Mouse (Mus musculus) midbrain, embryonic 15.5 days (tissue): ENCODE results near the gene Bcas1. TPM values are rescaled to one million over a fixed set of nuclear protein-coding genes. Genes with fewer than 3 reads are reported as not detected.
A peak's percentile ranks its signal among the peaks of the same experiment; 100 is the strongest.

ENCODE experiments used
- ATAC-seq: fragments of 200-750 bp; cut with Nextera tagmentation; replicated peaks from 2 replicates; pipeline ENCODE4 v1.8.0; 2017; ENCODE audit warnings: moderate TSS enrichment
- H3K27ac ChIP-seq: fragments of 300-500 bp; sonication (generic); 2 replicates; pipeline ENCODE4 v1.5.1; 2015; ENCODE audit warnings: mild to moderate bottlenecking, inconsistent platforms
- H3K27me3 ChIP-seq: fragments of 300-500 bp; sonication (generic); replicated peaks from 2 replicates; pipeline ENCODE4 v1.6.1; 2015; ENCODE audit warnings: inconsistent platforms
- H3K36me3 ChIP-seq: fragments of 300-500 bp; sonication (generic); replicated peaks from 2 replicates; pipeline ENCODE4 v1.6.1; 2015; ENCODE audit warnings: inconsistent platforms
- H3K4me1 ChIP-seq: fragments of 300-500 bp; sonication (generic); 2 replicates; pipeline ENCODE4 v1.6.1; 2015; ENCODE audit warnings: inconsistent platforms
- H3K4me2 ChIP-seq: fragments of 300-500 bp; sonication (generic); 2 replicates; pipeline ENCODE4 v1.6.1; 2015; ENCODE audit warnings: inconsistent platforms, mild to moderate bottlenecking, moderate library complexity
- H3K4me3 ChIP-seq: fragments of 300-500 bp; sonication (generic); 2 replicates; pipeline ENCODE4 v1.5.1; 2015; ENCODE audit warnings: mild to moderate bottlenecking, inconsistent platforms
- H3K9ac ChIP-seq: fragments of 300-500 bp; sonication (generic); 2 replicates; pipeline ENCODE4 v1.6.1; 2015; ENCODE audit warnings: mild to moderate bottlenecking, inconsistent platforms
- H3K9me3 ChIP-seq: fragments of 300-500 bp; sonication (generic); 2 replicates; pipeline ENCODE4 v1.6.1; 2016; ENCODE audit warnings: inconsistent platforms
- WGBS: fragments of 180-500 bp; shearing (Covaris S2); methylation state at CpG from one replicate; pipeline ENCODE4 v1.1.7; 2015; ENCODE audit warnings: mixed read lengths; 5-methylcytosine and 5-hydroxymethylcytosine counted together
- polyA plus RNA-seq: library from polyadenylated mRNA; unstranded; fragments of >200 nt; fragmentation: Nextera tagmentation; extraction: Ambion mirVana; gene quantifications from 2 replicates; pipeline ENCODE4 v1.2.1, GENCODE M21; 2015

The Bcas1 gene
- polyA plus RNA-seq, 1 experiment from 2014 or later = 9.6 TPM

DNA sequence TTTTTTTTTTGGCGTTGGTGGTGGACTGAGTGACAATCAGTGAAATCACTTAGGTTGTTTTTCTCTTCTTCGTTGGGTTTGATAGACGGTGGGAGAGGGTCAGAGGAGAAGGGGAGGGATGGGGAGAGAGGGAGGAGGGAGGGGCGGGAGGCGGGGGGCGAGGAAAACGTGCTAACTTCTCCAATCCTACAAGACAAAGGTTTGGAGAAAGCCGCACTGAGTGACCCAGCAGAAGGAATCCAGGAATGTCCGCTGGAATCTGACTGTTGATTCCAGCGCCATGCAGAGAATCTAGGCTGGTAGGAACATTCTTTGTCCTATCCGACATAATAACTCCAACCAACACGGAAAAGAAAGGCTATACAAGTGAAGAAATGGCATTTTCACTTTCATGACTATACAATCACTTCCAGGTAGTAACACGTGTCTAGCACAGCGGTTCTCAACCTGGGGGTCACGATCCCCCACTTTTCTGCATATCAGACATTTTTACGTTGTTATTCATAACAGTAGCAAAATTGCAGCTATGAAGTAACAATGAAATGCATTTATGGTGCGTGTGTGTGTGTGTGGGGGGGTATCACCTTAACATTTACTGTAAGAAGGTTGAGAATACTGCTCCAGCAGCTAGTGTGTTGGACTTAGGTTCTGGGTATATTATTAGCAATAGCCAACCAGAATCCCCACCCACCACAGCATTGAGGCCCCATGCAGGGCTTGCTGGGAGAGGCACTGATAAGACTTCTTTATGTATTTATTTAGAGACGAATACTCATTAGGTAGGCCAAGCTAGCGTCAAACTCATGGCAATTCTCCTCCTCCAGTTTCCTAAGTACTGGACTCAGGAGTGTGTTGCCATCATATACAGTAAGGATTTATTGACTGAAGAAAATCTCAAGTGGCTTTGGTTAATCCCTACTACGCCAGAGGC, 107.8 kb downstream of the Bcas1 start:
- no peak; the same call in 1 of the 2 replicates for ATAC-seq
- H3K36me3 ChIP-seq = no peaks in the 10 kb centered on the region
- H3K4me2 ChIP-seq = peak overlapping the region; percentile 53
- peak overlapping the region; percentile 81 for H3K27ac ChIP-seq
- peak overlapping the region; percentile 50 for H3K9ac ChIP-seq
- no peaks in the 10 kb centered on the region for H3K9me3 ChIP-seq
- WGBS = 21% methylated on average over 19 of the region's 20 CpGs
- H3K4me1 ChIP-seq = peaks cover 14% of the 10 kb centered on the region
- no peaks in the 10 kb centered on the region for H3K27me3 ChIP-seq
- peak overlapping the region; percentile 38 for H3K4me3 ChIP-seq

DNA sequence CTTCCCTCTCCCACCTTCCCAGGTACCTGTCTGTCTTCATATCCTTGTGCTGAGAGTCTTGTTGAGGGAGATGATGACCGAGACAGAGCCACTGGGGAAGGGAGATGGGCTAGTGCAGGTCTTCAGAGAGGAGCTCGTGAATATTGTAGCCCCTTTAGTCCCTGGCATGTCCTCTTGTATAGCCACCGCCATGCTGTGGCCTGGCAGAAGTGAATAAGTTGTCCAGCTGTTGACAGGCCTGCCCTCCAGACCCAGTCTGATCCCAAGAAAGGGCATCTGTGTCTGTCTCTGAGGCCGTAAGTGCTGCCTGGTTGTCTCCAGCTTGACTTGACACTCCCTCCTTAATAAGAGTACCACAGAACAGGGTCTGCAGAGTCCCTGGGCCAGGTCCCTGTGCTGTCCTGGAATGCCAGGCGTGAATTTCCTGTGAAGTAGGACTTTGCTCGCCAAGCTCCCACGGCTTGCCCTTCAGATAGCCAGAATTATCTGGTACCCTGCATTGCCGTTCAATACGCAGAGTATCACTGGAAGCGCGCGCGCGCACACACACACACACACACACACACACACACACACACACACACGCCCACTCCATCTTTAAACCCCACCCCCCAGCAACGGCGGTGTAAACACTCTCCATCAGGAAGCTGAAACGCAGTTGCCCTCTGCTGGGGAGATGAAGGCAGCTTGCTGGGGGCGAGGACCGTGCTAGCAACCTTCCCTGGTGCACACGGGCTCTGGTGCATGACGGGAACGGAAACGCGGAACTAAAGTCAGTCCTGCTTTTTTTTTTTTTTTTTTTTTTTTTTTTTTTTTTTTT, 108.7 kb downstream of the Bcas1 start:
- 9% methylated on average over 25 of the region's 25 CpGs for WGBS
- ATAC-seq = peak; percentile 96

DNA sequence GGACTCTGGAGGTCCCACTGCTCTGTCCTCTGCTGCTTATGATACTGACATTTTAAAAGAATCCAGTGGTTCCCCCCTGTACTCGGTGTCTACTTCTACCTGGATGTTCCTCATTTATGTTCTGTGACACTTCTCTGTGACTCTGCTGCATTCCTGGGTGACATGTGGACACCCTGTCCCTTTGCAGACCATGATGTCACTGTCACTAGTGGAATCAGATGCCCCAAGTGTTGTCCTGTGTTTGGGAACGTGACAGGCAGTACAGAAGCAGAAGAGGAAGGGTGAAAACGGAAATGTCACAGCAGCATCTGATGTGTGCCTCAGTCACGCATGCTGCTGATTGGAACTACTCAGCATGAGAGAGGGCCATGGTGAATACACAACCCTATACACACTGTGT, 110.9 kb downstream of the Bcas1 start:
- 92% methylated on average over 4 of the region's 4 CpGs for WGBS
- Histone ChIP-seq H3K4me1 (peaks cover 14% of the 10 kb centered on the region), H3K4me3 (no peak overlapping the region), H3K9me3 (no peaks in the 10 kb centered on the region), H3K27ac (no peak overlapping the region), H3K36me3 (no peaks in the 10 kb centered on the region), H3K9ac (no peak overlapping the region), H3K27me3 (no peaks in the 10 kb centered on the region), H3K4me2 (no peak overlapping the region)
- no peak for ATAC-seq

More for the DNA sequence above, 108.7 kb downstream of the Bcas1 start:
- Histone ChIP-seq H3K4me3 (peak overlapping the region; percentile 38), H3K9me3 (no peaks in the 10 kb centered on the region), H3K27ac (peak overlapping the region; percentile 81), H3K9ac (peak overlapping the region; percentile 45), H3K27me3 (no peaks in the 10 kb centered on the region), H3K36me3 (no peaks in the 10 kb centered on the region), H3K4me2 (peak overlapping the region; percentile 53), H3K4me1 (peaks cover 14% of the 10 kb centered on the region)

DNA sequence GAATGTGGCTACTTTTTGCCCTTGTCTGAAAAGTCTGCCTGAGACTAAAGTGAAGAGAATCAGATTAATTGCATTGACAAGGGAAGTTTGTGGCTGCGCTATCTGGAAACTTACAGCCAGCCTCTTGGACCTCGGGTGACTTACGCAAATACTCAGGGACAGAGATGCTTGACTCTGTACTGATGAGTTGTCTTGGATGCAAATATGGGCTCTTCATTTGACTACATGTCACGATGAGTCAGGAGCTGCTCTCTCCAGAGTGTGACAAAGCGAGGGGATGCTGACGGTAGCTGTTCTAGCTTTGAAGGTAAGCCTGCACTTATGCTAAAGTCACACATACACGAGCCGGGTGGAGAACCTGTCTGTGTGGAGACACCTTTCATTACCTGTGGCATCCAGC, 111.3 kb downstream of the Bcas1 start:
- 93% methylated on average over 8 of the region's 8 CpGs for WGBS
- H3K27ac ChIP-seq = no peak overlapping the region
- no peak overlapping the region for H3K4me3 ChIP-seq
- no peaks in the 10 kb centered on the region for H3K27me3 ChIP-seq
- peaks cover 14% of the 10 kb centered on the region for H3K4me1 ChIP-seq
- no peaks in the 10 kb centered on the region for H3K36me3 ChIP-seq
- H3K9me3 ChIP-seq = no peaks in the 10 kb centered on the region
- ATAC-seq = no peak
- H3K4me2 ChIP-seq = no peak overlapping the region
- no peak overlapping the region for H3K9ac ChIP-seq

DNA sequence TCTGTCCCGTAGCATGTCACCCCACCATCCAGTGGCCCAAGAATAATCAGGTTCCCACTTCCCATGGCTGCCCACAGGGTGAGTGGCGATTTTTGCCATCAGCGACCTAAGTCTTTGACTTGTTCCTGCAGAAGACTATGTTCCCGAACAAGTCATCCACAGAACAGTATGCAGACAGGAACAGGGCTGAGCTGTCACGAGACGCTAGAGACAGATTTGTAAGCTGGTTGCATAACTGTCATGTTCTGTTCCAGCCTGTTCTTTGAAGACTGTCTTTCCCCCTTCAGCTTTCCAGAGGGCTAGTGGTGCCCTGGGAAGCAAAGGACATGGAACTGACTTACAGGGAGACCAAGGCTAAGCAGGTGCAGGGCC, 116.7 kb downstream of the Bcas1 start:
- Histone ChIP-seq H3K4me3 (no peak overlapping the region), H3K9ac (no peak overlapping the region), H3K4me2 (no peak overlapping the region), H3K36me3 (no peaks in the 10 kb centered on the region), H3K9me3 (no peaks in the 10 kb centered on the region), H3K4me1 (peaks cover 7% of the 10 kb centered on the region), H3K27me3 (no peaks in the 10 kb centered on the region), H3K27ac (no peak overlapping the region)
- no peak for ATAC-seq
- 88% methylated on average over 6 of the region's 6 CpGs for WGBS

DNA sequence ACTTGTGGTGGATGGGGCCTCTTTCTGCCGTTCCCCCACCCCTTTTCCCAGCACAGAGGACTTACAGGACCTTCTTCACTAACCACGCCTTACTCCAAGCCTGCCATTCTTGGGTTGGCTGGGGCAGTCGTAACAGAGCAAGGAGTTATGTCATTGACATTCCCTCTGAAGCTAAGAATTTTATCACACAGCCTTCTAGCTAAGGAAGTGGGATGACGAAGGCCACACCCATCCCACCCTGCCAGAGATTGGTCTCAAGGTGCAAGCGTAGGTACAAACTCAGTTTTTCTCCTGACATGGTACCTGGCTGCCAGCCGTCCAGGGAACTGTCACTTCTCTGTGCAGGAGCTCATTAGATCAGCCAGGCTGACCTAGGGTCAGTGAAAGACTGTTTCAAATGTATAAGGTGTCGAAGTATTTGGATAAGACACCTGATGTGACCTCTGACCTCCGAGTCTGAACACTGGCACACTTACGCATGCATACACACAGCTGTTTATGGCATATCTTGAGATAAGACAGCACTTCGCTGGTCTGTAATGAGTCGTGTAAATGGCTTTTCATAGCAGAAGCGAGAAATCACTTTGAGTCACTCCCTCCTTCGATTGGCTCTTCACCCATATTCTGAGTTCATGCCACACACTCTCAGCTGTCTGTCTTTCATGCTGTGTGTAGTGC, 117.2 kb downstream of the Bcas1 start:
- ATAC-seq = no peak
- H3K27ac ChIP-seq = no peak overlapping the region

DNA sequence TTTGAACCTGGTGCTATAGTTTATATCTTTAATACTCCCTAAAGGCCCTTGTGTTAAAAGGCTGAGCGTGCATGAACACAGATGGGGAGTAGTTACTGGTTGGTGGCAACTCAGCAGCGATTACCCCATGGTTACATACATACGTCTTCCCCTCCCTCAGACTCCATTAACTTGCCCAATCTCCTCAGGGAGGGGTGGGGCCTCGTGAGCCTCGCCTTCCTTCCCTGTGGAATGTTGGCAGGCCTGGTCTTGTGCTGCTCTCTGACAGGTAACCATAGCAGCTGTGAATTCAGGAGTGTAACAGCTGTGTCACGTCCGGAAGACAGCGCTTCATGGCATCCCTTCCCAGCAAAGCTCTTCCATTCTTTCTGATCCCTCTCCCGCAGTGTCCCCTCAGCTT, 118.7 kb downstream of the Bcas1 start:
- no peaks in the 10 kb centered on the region for H3K27me3 ChIP-seq
- WGBS = 63% methylated on average over 9 of the region's 9 CpGs
- H3K4me2 ChIP-seq = no peak overlapping the region
- no peak overlapping the region for H3K4me3 ChIP-seq
- no peaks in the 10 kb centered on the region for H3K36me3 ChIP-seq
- H3K9me3 ChIP-seq = no peaks in the 10 kb centered on the region
- H3K9ac ChIP-seq = no peak overlapping the region
- ATAC-seq = no peak
- peaks cover 7% of the 10 kb centered on the region for H3K4me1 ChIP-seq
- no peak overlapping the region for H3K27ac ChIP-seq

More for the DNA sequence above, 117.2 kb downstream of the Bcas1 start:
- no peaks in the 10 kb centered on the region for H3K9me3 ChIP-seq
- no peaks in the 10 kb centered on the region for H3K27me3 ChIP-seq
- WGBS = 85% methylated on average over 13 of the region's 13 CpGs
- H3K4me1 ChIP-seq = peaks cover 7% of the 10 kb centered on the region
- H3K36me3 ChIP-seq = no peaks in the 10 kb centered on the region
- H3K4me2 ChIP-seq = no peak overlapping the region
- H3K9ac ChIP-seq = no peak overlapping the region
- H3K4me3 ChIP-seq = no peak overlapping the region

DNA sequence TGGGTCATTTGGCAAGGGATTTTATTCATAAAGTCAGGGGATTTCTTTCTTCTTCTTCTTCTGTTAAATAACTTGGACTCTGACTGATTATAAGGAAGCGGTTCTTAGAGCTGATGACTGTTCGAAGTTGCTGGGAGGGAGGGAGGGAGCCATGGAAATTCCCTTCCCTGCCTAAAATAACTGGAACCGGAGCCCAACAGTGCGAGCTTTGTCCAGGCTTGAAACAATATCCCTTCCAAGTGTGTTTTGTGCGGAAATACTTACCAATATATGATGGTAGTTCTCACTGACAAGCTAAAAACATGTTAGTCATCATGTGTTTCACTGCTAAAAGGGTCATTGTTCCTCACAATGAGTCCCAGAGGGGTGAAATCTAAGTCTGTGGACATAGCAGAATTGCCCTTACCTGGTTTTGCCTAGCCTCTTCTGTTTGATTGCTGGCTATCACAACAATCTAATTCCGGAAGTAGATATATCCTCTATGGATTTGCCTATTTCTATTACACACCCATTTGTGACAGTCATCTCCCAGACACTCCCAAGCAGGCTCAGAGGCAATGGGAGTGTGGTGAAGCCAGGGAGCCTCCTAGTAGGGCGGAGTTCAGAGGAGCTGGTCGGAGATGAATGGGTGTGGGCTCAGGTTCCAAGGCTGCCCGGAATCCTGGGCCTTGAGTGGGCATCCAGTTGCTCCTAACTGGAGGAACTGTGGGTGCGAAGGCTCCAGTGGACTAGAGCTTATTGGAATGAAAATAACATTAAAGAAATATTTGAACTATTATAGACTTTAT, 119.4 kb downstream of the Bcas1 start:
- no peak for ATAC-seq
- 49% methylated on average over 10 of the region's 10 CpGs for WGBS
- Histone ChIP-seq H3K9me3 (no peaks in the 10 kb centered on the region), H3K4me3 (no peak overlapping the region), H3K4me2 (no peak overlapping the region), H3K27me3 (no peaks in the 10 kb centered on the region), H3K36me3 (no peaks in the 10 kb centered on the region), H3K27ac (peak overlapping the region; percentile 28; the same call in 1 of the 2 replicates), H3K9ac (no peak overlapping the region), H3K4me1 (peaks cover 7% of the 10 kb centered on the region)

DNA sequence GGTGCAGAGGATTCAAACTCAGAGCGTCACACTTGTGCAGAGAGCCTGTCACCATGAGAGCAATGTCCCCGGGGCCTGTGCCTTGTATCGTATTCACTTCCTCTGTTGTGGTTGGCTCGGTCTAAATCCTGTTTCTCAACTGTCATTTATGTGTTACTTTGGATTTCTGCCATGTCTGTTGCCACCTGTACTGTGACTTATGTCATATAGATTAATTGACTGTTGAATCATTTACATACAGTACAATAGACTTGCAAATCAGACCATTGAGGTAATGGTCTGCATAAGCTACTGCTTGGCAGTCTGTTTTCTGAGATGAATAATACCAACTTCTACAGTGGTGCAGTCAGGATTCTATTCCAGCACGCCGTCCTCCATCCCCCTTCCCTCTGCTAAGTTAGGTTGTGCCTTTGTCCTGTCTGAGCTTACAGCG, 120.0 kb downstream of the Bcas1 start:
- Histone ChIP-seq H3K36me3 (no peaks in the 10 kb centered on the region), H3K27me3 (no peaks in the 10 kb centered on the region), H3K4me1 (peaks cover 7% of the 10 kb centered on the region), H3K4me3 (no peak overlapping the region), H3K4me2 (no peak overlapping the region), H3K27ac (peak overlapping the region; percentile 28; the same call in 1 of the 2 replicates), H3K9me3 (no peaks in the 10 kb centered on the region), H3K9ac (no peak overlapping the region)
- WGBS = 27% methylated on average over 7 of the region's 7 CpGs
- ATAC-seq = peak; percentile 71

DNA sequence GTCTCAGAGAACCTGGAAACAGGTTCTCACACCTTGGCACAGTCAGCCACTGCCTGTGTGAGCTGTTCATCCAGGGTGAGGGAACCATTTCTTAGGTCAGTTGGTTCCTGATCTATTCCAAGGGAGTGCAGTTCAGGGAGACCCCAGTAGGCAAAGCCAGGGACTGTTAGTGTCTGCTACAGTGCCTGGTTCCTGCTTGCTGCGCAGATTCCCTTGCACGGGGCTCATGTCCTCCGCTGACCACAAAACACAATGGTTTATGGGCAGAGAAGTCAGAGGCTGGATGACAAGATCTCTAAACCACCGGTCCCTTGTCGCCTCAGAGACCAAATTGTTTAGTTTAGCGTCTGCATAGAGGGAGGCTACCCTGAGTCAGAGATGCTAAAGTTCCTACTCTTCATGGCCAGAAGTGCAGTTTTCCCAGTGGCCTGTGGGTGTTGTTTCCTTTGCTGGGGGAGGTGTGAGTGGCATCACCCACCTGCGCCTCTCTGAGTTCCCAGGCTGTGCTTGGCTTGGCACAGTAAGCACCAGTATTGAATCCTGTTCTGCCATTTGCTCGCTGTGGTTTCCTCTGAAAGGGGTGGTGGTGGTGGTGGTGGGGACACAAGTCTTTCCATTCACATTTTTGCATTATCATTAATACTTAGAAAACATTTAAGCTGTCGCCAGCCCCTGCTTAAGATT, 120.9 kb downstream of the Bcas1 start:
- Histone ChIP-seq H3K4me3 (no peak overlapping the region), H3K9me3 (no peaks in the 10 kb centered on the region), H3K27ac (no peak overlapping the region; the same call in 1 of the 2 replicates), H3K36me3 (no peaks in the 10 kb centered on the region), H3K4me1 (peaks cover 7% of the 10 kb centered on the region), H3K27me3 (no peaks in the 10 kb centered on the region), H3K4me2 (no peak overlapping the region), H3K9ac (no peak overlapping the region)
- no peak for ATAC-seq
- 88% methylated on average over 9 of the region's 9 CpGs for WGBS

DNA sequence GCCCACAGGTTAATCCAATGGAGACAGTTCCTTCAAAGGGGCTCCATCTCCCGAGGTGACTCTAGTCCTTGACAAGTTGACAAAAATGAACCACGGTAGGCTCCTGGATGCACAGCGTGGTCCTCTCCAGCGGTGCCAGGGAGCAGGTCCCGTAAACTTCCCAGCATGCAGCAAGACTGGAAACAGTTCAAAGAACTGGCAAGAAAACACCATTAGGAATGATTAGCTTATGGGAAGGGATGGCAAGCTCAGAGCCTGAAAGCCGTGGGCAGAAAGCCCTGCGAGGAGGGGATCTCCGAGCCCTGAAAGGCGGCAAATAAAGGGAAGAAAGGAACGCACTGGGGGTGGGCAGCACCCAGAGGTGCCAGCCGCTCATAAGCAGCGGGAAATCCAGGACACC, 122.9 kb downstream of the Bcas1 start:
- no peak overlapping the region; the same call in 1 of the 2 replicates for H3K27ac ChIP-seq
- no peak overlapping the region for H3K9ac ChIP-seq
- no peak overlapping the region for H3K4me2 ChIP-seq
- no peaks in the 10 kb centered on the region for H3K9me3 ChIP-seq
- ATAC-seq = no peak
- H3K4me1 ChIP-seq = peaks cover 7% of the 10 kb centered on the region
- whole genome bisulfite sequencing = 68% methylated on average over 12 of the region's 12 CpGs
- no peaks in the 10 kb centered on the region for H3K36me3 ChIP-seq
- no peaks in the 10 kb centered on the region for H3K27me3 ChIP-seq
- H3K4me3 ChIP-seq = no peak overlapping the region
